Mouse (Mus musculus): ENCODE measurements around the gene Bcl7b. TPM values are rescaled to one million over a fixed set of nuclear protein-coding genes. Genes with fewer than 3 reads are reported as not detected.

Bcl7b gene
- total RNA-seq, 2 experiments from 2014 or later, result 74.1 to 77.2 TPM

- no peak for DNase-seq (ENCODE audit: low spot score in 2 of 2)
These were observed 614 bp upstream of the Bcl7b start for GRCm38 (mm10) chr5:135167469-135167868.

GRCm38 (mm10) chr5:135169479-135169878 is 1.4 kb downstream of the Bcl7b start:
- no peak for DNase-seq (ENCODE audit: low spot score in 2 of 2)

- no peak for DNase-seq (ENCODE audit: low spot score in 2 of 2)
These were observed 3.7 kb downstream of the Bcl7b start for GRCm38 (mm10) chr5:135171688-135172220.

DNA sequence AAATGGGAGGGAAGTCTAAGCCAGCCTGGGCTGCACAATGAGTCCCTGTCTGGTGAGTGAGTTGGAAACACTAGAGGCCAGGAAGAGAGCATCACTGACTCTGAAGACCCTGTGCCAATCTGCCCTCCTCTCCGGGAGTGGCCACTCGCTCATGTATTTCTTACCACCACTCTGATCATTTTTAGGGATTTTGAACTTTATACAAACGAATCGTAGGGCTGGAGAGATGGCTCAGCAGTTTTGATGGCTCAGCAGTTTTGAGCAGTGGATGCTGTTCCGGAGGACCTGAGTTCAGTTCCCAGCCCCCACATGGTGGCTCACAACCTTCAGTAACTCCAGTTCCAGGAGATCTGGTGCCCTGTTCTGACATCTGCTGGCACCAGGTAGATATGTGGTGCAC is 4.9 kb downstream of the Bcl7b start:
- no peak for DNase-seq (ENCODE audit: low spot score in 2 of 2)

DNA sequence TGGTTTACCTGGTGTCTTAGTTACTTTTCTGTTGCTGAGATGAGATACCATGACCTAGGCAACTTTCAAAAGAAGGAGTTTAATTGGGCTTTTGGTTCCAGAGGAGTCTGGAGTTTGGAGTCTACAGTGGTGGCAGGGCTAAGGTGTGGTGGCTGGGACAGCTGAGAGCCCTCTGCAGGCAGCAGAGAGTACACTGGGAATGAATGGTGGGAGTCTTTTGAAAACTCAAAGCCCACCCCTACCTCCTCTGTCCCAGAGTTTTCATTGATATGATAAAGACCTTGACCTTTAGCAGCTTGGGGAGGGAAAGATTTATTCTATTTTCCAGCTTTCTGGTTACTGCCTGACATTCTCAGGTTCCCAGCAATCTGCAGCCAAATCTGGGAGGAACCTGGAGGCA is 7.0 kb downstream of the Bcl7b start:
- DNase-seq (ENCODE audit: low spot score in 2 of 2), result no peak

DNA sequence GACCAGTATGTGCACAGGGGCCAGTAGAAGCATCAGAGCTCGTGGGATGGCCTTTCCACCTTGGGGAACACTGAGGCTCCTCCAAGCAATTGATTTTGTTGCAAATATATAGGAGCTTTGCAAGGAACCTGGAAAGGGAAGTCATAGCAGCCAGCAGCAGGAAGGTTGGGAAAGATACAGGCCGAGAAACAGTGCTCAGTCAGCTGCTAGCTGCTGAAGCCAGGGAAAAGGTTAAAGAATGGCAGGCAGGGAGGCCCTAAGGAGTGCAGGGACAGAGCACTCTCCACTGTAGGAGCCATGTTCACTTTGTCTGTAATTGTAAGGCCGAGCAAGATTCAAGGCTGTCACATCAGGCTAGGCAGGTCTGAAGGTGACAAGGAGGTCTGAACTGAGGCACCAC is 10.4 kb downstream of the Bcl7b start:
- DNase-seq (ENCODE audit: low spot score in 2 of 2), result no peak

DNA sequence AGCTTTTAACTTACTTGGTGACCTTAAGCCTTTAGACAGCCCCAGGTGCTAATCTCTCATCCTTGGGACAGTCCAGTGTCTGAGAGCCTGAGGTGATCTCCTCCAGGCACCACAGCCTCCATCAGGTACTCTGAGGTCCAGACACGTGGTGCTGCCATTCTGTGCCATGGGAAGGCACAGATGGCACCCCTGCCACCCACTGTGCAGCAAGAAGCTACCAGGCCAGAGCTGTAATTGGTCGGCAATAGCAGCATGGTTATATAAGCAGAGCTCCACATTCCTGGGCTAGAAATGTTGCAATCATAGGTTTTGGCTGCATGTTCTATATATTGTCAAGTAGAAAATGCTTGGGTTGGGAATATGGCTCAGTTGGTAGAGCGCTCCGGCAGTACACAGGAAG is 10.9 kb downstream of the Bcl7b start:
- no peak for DNase-seq (ENCODE audit: low spot score in 2 of 2)

DNA sequence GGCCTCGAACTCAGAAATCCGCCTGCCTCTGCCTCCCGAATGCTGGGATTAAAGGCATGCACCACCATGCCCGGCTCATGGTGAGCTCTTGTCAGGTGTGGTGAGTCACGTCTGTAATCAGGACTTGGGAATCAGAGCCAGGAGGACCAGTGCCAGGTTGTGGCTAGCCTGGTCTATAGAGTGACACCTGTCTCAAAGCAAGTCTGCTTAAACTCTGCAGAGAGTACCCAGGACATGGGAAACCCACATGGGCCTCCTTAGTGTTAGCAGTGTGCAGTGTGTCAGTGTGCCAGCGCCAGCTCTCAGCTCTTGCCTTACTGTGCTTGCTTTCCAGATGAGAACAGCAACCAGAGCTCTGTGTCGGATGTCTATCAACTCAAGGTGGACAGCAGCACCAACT is 11.5 kb downstream of the Bcl7b start:
- DNase-seq (ENCODE audit: low spot score in 2 of 2), result no peak

DNA sequence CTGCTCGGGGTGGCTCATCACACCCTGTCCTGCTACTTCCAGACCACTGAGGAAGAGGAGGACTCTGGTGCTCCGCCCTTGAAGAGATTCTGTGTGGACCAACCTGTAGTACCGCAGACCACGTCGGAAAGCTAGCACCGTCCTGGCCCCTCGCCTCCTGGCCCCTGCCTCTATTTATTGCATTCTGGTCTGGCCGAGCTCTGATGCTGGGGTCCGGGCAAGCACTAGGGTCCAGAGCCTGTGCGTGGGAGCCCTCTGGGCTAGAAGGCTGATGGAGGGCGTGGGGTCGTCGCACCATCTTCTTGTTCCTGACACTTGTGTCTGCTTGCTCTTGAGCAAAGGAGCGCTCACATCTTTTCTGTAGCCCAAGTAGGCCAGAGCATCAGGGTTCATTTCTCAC is 12.7 kb downstream of the Bcl7b start:
- DNase-seq (ENCODE audit: low spot score in 2 of 2), result no peak

DNA sequence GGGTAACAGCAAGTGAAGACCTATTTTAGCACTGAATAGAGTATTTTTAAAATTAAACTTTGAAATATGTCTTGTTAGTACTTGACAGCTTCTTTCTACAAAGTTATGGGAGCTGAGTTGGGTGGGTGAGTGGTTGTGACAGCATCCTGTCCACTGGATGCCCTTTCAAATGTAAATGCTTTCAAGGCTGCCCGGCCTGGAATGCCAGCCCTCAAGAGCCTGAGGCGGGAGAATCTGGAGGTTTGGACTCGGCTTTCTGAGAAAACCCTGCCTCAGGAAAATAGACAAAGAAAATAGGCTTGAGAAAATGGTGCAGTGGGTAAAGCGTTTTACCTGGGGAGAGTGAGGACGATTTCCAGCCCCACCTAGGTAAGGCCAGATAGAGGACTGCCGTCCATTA is 13.7 kb downstream of the Bcl7b start:
- no peak for DNase-seq (ENCODE audit: low spot score in 2 of 2)

DNA sequence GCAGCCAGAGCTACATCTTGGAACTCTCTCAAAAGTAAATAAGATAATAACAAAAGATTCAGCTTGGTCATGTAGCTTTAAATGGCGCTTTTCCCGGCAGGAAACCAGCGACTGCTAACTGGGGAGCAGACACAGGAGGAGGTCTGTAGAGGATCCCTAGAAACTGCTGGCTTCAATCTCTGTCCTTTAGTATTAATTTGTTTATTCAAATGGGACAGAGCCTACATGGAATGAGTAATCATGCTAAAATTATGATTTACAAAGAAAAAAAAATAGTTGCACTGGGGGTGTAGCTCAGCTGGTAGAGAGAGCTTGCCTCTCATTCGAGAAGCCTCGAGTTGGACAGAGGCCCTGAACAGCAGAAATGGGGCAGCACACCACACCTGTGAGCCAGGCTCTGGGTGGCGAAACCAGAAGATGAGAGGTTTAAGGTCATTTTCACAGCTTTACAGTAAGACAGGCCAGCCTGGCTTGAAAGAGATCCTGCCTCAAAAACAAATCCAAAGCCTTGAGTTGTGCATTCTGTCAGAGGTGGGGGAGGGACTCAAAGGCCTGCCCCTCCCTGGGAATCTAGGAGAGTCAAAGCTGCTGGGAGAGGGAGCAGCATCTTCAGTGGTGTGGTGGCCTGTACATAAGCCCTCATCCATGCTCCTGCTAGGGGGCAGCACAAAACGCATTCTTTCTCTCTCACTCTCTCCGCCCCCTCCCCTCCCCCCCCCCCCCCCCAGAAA is 15.2 kb downstream of the Bcl7b start:
- no peak for DNase-seq (ENCODE audit: low spot score in 2 of 2)

- no peak for DNase-seq (ENCODE audit: low spot score in 2 of 2)
These were observed 16.9 kb downstream of the Bcl7b start for GRCm38 (mm10) chr5:135185016-135185415.

GRCm38 (mm10) chr5:135185596-135185995 is 17.5 kb downstream of the Bcl7b start:
- DNase-seq (ENCODE audit: low spot score in 2 of 2), result no peak

- DNase-seq (ENCODE audit: low spot score in 2 of 2), result no peak
These were observed 18.1 kb downstream of the Bcl7b start for GRCm38 (mm10) chr5:135186231-135186620.

GRCm38 (mm10) chr5:135186621-135187348 is 18.7 kb downstream of the Bcl7b start, which contains the start of gene Baz1b:
Gene Baz1b (plus strand): TSS chr5:135187264.
- peak; percentile 93 to 94 for DNase-seq (ENCODE audit: low spot score in 2 of 2)

- peak; percentile 79 to 83 for DNase-seq (ENCODE audit: low spot score in 2 of 2)
These were observed 19.5 kb downstream of the Bcl7b start for GRCm38 (mm10) chr5:135187349-135188213.

DNA sequence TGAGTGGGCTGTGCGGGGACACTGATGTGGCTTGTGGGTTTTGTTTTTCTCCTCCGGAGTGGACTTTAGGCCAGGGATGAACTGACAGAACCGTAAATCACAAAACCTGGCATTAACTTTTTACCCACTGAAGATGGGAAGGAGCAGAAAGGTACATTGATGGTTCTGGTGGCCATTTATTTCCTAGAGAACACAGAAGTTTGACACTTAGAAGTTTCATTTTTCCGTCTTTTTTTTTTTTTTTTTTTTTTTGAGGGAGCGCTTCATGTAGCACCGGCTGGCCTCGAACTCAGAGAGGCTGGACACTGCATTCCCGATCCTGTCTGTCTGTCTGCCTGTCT is 20.1 kb downstream of the Bcl7b start:
- no peak for DNase-seq (ENCODE audit: low spot score in 2 of 2)

GRCm38 (mm10) chr5:135189281-135190022 is 21.4 kb downstream of the Bcl7b start:
- DNase-seq (ENCODE audit: low spot score in 2 of 2), result no peak

DNA sequence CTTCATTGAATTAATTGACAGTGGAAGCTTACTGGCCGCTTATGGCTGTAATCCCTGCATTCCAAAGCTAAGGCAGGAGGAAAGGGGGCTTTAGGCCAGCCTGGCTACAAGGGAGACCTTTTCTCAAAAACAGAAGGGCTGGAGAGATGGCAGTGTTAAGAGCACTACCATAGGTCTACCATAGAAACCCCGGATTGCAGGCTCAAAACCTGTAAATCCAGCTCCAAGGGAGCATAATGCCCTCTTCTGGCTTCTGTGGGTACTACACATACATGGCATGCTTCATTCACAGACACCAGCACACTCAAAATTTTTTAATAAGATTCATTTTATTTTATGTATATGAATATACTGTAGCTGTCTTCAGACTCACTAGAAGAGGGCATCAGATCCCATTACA is 23.5 kb downstream of the Bcl7b start:
- peak; percentile 54 to 66 for DNase-seq (ENCODE audit: low spot score in 2 of 2)

GRCm38 (mm10) chr5:135192431-135192830 is 24.3 kb downstream of the Bcl7b start:
- DNase-seq (ENCODE audit: low spot score in 2 of 2), result no peak

DNA sequence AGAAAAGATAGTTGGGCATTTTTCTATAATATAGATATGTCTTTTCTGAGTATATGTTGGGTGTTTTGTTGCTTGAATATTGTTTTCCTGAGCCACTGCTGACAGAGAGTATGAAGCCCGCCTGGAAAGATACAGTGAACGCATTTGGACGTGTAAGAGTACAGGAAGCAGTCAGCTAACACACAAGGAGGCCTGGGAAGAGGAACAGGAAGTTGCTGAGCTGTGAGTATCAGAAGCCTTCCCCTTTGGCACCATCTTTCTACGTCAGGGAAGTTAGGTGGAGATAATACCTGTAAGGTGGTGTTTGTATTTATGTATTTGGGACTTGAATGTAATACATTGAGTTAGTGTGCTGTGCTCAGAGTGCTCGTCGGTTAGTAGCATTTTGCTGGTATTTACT is 28.3 kb downstream of the Bcl7b start:
- no peak for DNase-seq (ENCODE audit: low spot score in 2 of 2)
